Mouse (Mus musculus): Measurements from ENCODE around the gene Akap6.

The Akap6 gene

DNA sequence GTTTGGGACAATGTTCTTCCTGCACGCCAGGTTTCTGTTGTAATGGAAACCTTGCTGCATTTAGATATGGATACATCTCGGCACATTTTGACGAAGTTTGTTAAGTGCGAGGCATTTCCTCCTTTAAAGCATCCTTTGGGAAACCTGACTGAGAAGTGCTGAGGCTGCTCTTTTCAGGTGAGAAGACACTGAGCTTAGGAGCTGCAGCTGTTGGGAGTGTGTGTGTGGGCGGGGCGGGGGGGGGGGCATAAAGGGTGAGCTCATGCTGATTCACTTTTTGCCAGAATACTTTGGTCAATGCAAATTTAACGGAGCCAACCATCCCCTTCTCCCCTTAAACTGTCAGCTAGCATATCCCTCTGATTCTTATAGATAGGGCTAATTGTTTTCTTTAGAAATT is 81.9 kb downstream of the Akap6 start:
- DNase-seq (ENCODE audit: low spot score in 2 of 2), result no peak

DNA sequence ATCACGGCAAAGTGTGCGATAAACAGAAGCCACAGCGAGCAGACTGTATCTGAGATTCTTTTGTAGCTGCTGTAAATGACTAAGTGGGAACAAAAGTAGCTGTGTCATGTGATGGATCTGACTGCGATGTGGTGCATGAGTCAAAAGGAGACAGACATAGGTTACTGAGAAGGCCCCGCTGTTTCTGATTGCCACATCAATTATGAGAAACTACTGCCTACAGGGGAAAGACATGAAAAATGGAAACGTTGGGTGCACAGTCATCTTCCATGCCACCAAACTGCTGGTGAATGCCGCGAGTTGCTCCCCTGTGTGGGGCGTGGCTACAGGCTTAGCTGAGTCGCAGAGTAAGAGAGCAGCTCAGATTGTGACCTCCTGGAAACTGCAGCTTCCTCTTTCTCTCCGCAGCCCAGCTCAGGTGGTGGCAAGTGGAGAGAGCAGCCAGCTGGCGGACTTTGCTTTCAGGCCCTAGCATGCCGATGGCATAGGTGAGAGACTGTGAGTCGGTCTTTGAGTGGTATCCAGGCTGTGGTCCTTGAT is 83.8 kb downstream of the Akap6 start:
- no peak for DNase-seq (ENCODE audit: low spot score in 2 of 2)

DNA sequence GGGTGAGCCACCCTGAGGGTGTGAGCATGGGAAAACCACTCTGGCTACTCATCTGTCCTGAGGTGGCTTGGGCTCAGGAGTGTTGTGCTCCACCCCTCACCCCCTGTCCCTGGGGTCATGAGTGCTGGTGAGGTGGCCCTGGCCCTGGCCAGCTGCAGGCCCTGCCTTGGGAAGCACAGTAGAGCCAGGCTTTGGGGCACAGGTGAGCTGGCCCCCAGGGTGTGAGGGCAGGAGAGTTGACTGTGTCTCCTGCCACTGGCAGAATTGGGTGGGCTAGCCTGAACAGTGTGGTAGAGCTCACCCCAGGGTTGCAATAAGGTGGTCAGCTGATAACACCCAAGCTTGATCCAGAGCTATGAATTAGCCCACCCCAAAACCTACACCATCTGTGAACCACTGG is 86.0 kb downstream of the Akap6 start:
- no peak for DNase-seq (ENCODE audit: low spot score in 2 of 2)

DNA sequence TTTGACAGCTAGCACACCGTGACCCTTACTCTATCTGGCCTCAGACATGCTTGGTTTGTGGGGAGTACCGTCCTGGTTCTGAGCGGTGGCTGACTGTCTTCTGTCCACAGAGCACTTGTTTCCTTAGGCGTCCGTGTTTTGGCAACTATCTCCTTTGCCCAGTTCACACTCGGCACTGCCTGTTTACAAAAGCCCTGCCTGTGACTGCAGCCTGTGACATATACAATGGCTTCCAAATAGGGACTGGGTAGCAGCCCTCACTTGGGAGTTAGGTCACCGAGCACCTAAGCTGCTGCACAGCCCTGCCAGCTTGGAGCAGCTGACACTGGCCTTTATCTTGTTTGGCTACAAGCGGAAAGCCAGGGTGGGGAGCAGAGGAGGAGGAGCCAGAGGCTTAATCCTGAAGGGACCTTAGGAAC is 91.2 kb downstream of the Akap6 start:
- DNase-seq (ENCODE audit: low spot score in 2 of 2), result no peak

DNA sequence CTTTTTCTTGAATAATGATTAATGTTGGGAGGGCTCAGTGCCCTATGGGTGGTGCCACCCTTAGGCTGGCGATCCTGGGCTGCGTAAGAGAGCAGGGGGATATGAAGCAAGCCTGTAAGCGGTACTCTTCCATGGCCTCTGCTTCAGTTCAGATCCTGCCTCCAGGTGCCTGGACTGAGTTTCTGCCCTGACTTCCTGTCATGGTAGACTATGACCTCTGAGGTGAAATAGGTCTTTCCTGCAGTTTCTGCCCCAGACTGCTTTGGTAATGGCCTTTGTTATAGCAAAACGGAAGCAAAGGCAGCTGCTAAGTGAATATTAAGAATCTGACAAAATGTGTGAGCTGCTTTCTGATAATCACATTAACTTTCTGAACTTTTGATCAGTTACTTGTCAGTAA is 94.9 kb downstream of the Akap6 start:
- no peak for DNase-seq (ENCODE audit: low spot score in 2 of 2)

DNA sequence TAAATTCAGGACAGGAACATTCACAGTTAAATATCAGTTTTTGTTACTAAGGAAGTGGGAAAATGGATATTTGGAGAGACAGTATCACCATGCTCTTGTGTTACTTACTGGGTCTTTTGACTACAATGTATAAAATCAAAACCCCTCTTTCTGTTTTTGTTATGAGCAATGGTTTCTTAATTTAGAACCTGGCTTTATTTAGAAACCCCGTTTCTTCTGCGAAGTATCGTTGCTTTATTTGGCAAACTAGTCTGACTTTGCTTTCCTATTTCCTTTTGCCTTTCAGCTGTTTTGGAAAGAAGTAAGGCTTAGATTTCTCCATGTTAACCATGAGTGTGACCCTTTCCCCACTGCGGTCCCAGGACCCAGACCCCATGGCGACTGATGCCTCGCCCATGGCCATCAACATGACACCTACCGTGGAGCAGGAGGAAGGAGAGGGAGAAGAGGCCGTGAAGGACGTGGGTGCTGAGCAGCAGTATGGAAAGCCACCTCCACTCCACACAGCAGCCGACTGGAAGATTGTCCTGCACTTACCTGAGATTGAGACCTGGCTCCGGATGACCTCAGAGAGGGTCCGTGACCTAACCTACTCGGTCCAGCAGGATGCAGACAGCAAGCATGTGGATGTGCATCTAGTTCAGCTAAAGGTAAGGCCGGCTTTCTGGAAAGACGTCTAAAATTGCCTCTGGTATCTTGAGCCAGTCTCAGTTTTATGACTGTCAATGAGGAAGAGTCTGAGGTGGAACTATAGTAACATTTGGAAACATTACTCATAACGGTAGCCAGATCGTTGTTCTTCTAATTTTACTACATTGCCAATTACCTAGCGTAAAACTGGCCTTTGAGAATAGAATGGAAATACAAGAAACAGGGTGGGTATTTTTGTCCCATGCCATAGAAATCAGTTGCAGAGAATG is 96.6 kb downstream of the Akap6 start:
- DNase-seq (ENCODE audit: low spot score in 2 of 2), result peak in 1 of 2 experiments; percentile 29

DNA sequence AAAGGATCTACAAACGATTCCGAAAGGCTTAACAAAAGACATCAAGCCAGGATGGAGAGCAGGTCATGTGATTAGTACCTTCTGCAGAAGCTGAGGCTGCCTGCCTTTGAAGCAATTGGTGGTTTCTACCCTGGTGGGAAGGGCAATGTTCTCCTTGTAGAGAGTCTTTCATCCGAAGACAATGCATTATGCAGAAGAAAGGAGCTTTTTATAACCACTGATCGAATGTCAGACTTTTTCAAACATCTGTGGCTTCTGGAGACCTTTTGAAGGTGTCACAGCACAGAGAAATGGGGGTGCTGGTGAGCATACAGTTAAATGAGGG is 97.2 kb downstream of the Akap6 start:
- DNase-seq (ENCODE audit: low spot score in 2 of 2), result no peak

DNA sequence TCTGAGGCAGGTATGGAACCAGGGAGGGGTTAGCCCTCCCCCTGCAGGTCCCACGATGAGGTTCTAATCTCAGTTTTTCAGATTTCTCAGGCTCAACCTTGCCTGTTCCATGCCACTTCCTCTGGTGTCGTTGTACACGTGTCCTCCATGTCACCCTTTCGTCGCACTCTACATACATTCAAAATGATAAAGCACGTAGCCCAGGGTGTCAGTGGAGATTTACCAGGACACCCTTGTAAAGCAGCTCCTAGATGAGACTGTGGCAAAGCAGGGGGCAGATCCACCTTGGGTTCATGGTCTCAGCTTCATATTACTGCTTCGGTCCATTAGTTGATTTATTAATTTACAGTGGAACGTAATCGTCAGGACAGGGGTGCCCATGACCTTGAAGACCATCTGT is 100.5 kb downstream of the Akap6 start:
- DNase-seq (ENCODE audit: low spot score in 2 of 2), result no peak

DNA sequence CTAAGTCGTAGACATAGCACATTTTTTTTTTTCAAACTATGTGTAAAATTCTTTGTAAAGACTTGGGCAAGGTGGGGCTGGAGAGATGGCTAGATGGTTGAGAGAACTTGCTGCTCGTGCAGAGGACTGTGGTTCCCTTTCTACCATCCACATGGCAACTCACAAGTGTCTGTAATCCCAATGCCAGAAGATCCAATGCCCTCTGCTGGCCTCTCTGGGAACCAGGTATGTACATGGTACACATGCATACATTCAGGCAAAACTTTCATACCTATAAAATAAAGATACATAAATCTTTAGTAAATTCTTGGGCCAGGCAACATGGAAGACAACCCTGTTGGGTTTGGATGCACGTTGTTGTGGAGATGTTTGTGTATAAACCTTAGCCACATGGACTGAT is 107.1 kb downstream of the Akap6 start:
- DNase-seq (ENCODE audit: low spot score in 2 of 2), result no peak

DNA sequence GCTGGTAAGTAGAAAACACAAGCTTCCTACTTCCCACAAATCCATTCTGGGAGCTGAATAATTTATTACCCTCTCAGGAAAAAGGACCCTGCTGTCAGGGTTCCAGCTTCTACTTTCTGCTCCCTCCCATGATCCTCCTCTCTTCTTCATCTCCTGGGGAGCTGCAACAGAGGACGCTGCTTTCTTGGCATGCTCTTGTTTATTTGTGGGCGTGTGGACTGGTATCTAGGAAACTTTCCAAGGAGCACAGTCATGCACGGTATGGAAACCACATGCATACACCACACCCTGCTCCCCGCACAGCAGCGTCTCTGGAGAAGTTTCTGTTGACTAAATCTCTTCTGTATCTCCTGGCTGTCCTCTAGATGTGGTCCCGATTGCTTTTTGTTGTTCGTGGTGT is 119.4 kb downstream of the Akap6 start:
- peak; percentile 61 to 80 for DNase-seq (ENCODE audit: low spot score in 2 of 2)

DNA sequence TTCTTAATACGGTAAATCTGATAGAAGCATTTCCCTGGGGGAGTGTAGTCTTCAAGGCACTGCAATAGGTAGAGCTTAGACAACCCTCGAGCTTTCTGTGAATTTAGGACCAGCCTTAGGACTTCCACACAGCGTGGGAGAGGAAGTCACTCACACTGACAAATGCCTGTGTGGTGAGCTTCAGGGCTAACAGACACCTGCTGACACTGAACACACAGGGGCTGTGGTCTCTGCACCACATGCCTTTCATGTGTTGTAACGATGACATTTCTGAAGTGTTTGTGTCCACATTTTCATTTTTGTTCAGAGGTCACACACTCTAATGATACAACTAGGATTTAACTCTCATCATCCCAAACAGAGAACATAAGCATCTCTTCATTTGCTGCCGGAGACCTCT is 125.6 kb downstream of the Akap6 start:
- no peak for DNase-seq (ENCODE audit: low spot score in 2 of 2)

DNA sequence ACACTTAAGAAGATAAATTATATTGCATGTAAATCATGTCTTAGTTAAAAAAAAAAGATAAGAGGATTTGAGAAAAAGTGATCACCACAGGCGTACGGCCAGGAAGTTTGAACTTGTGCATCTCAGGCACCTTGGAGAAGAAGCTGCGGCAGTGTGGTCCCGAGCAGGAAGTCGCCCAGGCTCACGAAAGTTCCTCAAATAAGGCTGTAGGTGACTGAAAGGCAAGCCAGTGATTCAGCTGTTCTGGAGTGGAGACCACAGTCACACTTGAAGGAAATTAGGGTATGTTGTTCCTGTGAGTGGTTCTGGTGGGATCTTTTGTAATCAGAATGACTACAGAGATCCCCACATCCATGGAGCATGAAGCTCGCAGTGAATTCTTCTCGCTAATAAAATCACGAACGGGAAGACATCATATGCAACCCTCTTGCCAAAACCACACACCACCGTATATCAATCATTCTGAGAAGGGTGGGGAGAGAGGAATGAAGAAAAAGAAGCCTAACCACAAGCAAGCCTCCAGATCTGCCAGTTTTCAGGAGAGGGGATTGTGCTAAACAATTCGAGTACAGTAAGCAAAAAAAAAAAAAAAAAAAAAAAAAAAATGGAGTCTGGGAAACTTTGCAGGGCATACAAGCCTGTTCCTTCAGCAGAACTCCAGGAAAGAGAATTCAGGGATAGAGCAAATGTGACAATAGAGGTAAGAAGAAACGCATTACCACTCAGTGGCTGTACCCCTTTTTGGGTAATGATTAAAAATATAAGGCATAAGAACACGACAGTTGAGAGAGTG is 130.0 kb downstream of the Akap6 start:
- DNase-seq (ENCODE audit: low spot score in 2 of 2), result no peak

DNA sequence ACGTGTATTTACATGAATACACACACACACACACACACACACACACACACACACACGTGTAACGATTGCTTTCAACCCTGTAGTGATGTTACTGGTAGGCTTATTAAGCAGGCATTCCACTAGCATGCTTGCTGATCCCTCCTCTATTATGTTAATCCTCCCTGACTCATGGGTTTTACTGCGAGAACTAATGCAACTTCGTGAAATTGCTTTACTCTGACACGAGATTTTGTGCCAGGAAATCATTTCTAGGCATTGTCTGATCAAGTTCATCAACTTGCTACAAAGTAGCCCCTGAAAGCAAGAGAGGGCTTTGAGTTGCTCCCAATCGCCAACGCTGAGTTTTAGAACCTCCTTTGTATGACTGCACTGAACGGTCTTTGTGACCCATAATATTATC is 132.6 kb downstream of the Akap6 start:
- DNase-seq (ENCODE audit: low spot score in 2 of 2), result no peak

DNA sequence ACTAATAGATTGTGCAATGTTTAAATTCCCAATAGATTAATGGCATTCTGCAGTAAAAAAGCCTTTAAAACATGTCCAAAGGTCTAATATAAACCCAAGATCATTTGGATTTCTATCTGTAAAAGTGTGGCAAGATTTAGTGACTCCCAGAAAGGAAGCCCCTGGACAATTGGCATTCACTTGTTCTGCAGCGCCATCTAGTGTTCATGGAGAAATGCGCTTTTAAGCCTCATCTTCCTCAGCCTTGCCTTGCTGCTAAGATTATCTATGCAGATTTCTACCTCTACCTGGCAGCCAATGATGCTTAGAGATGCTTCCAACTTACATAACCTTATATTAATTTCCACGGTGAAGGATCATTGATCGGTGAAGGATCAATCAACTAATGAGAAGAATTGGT is 133.0 kb downstream of the Akap6 start:
- DNase-seq (ENCODE audit: low spot score in 2 of 2), result peak; percentile 72 to 86

DNA sequence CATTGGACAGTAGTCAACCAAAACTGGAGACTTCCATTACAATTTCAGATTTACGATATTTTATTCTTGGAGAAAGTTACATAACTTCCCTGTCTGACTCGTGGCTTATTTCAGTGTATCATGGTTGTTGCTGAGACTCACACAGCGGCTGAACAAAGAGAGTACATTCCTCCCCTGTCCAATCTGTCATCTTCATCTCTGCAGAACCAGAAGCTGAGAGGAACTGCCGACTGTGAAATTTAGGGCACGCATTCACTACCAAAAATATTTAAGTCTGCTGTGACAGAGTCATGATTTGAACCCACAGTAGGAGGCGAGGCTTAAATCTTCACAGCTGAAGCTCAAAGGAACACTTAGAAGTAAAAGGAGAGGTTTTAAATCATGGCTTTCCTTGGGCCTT is 134.0 kb downstream of the Akap6 start:
- DNase-seq (ENCODE audit: low spot score in 2 of 2), result peak; percentile 53 to 75

DNA sequence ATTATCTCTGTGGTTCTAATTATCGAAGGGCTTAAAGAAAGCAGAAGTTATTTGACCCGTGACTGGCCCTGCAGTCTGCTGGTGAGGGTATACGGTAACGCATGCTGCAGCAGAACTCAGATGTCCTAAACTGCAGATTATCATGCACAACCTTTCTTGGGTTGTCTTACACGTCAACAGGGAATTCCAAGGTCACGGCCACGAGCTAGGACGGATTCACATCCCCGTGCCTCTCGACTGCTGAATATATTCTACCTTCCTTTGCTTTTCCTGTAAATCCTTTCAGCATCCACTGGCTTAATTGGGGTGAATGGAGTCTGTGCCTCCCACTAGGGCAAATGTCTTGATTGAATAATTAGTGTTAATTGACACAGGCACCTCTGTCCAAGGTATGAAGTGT is 134.9 kb downstream of the Akap6 start:
- DNase-seq (ENCODE audit: low spot score in 2 of 2), result no peak

DNA sequence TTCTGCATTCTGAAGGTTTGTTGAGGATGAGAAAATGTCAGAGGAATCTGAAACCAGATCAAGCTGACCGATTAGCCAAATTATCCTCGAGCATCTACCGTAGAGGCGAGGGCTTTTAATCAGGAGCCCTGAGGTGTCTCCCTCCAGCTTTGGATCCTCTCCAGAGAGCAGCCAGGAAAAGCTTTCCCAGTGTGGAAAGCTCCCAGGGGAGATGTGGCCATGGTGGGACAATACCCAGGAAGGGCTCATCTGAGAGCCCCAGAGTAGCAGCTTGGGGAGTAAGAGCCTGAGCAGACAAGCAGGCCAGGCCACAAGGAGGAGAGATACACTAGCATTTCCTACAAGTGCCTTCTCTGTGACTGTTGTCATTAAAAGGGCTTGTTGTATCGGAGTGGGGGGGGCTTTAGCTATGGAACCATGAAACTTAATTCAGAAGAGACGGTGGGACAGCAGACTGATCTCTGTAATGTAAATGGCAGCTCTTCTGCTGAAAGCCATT is 135.6 kb downstream of the Akap6 start:
- no peak for DNase-seq (ENCODE audit: low spot score in 2 of 2)

DNA sequence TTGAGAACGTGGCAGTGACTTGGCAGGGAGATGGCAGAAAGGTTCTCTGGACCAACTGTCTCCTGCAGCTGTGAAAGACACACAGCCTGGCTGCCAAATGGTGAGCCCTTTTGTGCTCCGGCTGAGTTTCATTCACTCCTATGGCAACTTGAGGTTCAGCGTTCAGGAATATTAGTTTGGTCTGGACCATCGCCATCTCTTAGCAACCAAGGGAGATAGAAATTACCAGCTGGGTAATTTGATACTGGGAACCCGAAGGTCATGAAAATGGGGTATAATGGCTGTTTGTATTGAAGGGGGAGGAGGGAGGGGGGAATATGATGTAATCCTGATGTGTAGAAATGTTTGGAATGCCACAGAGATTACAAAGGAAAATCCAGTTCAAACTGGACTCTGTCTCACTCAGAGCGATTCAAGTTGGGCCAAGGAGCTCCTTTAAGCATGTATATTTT is 136.1 kb downstream of the Akap6 start:
- DNase-seq (ENCODE audit: low spot score in 2 of 2), result no peak

DNA sequence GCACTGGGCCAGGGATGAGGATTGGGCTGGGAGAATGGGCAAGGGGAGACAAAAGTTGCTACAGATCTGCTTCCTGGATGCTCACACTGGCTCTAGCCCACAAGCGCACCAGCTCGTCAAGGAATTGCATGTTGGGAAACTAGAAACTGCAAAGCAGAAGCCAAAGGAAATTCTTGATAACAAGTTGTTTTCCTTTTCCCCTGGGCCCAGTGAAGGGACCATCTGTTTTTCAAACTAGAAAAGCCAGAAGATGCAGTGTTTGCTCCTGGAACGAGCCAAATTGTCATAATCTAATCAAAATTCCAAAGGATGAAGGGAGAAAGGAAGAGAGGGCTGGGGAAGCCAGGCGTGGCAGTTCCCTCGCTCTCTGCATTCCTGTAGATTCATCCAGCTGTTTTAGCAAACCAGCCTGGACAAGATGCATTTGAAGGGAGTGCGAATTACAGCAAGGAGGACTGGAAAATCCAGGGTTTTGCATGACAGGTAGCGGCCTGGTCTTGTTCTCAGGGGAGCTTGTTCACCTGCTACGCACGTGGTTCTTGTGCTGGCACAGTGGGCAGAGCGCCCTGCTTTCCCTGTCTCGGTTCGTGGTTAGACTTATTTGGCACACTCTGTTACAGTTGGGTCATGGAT is 136.8 kb downstream of the Akap6 start:
- DNase-seq (ENCODE audit: low spot score in 2 of 2), result no peak

DNA sequence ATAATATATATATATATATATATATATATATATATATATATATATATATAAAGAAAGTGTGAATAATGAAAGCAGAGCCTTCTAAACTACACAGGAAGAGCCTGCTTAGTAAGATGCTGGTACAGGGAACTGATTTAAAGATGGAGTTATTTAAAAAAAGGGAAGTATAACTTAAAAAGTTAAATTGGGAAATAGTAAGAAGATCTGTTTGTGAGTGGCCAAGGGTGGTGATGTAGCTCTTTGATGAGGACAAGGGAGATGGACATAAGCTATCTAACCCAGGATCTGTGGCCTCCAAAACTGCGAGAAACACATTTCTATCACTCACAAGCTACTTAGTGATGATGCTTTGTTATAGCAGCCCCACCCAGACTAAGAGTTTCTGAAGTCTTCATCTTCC is 146.8 kb downstream of the Akap6 start:
- DNase-seq (ENCODE audit: low spot score in 2 of 2), result no peak

DNA sequence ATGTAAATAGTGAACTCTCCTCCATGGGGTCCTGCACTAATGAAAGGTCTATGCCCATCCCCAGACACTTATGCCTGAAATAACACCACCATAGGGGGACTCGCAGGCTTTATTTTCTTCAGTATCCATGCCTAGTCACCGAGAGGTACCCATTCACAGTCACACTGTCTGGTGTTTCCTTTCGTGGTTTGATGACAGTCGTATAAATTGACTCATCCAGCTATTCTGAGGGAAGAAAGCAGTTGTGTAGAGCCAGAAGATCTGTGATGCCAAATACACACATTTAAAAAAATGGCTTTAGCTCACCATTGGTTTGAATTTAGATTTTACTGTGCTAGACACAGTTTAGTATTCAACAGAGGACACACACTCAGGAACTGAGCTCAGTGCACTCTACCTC is 147.8 kb downstream of the Akap6 start:
- no peak for DNase-seq (ENCODE audit: low spot score in 2 of 2)

DNA sequence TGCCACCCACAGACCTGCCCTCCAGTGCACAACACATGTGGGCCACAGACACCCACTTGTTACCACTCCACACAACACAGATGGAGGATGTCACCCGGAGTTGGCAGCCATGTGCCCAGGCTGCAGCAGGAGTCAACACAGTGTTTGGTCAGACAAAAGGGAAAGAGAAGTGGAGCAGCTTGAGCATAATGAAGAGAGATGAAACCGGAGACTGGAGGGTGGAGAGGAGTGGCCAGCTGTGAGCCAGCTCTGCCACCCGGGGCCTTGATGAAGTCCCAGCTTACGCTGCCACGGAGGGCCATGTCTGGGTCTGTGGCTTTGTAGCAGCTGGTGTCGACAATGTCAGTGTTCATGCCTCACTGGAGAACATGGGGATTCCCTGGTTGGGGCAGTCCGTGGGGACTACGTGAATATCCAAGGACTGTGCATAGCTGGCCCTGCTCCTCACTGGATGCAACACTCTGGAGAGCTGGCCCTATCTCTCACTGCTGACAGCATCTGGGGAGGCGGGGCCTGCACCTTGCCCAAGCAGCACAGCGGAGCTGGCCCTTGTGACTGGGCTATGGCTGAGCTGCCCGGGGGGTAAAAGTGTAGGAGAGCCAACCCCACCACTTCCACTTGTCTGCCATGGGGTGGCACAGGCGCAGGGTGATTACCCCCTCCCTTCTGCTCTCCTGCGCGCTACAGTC is 148.8 kb downstream of the Akap6 start:
- no peak for DNase-seq (ENCODE audit: low spot score in 2 of 2)
